Mouse (Mus musculus) T-helper 2 cell (primary cell): ENCODE measurements around the gene Higd1c.
"Not testable (repeated sequence)": the region's sequence is repeated elsewhere in the genome, so short reads cannot be mapped to it uniquely, and the experiment has no call there.

Experiments used
- in situ Hi-C: fragments of 300-600 bp; cut with MboI, MseI; formaldehyde crosslinking; loops from one replicate; pipeline ENCODE4 v1.15.1; 2025; ENCODE audit warnings: high pct_unique_total_duplicates

Higd1c gene

DNA sequence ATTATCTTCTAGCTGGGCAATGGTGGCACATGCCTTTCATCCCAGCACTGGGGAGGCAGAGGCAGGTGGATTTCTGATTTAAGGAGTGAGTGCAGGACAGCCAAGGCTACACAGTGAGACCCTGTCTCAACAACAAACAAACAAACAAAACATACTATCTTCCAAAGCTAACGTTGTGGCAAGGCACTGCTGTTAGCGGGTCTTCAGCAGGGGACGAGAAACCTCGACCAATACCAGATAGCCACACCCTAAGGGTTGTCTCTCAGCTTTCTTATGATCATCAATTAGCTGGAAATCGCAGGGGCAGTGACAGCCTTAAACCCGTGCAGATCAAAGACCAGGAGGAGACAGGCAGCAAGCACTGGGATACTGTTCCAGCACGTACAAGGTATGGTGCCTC is at the start of gene Higd1c:
Gene Higd1c (plus strand): TSS at position 301 of the 400 bp plus-strand sequence.
- in situ Hi-C loops: no loop called here

DNA sequence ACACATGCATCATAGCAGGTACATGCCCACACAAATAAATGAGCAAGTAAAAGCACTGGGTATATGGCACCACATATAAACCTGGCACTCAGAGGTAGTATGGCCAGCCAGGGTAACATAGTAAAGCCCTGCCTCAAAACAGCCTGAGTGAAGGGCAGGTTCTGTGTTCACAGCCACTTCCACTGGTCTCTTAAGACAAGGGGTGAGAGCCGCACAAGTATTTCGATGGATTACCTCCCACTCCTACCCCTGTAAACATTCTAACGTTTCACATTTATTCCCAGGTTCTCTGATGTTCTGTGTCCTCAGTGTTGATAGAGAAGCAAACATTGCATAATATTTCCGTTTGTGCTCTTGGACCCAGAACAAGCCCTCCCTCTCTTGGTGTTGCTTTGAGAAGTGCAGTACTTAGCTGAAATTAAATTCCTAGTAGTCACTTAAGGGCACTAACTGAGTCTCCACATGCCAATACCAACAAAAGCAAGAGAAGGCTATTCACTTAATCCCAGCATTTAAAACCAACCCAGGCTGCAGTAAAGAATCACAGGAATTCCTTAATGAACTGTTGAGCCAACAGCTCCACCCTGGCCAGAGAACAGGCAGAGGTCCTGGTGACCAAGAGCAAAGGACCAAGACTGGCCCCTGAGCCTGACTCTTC is 46.2 kb upstream of the Higd1c start:
- in situ Hi-C loops: not testable (repeated sequence)

DNA sequence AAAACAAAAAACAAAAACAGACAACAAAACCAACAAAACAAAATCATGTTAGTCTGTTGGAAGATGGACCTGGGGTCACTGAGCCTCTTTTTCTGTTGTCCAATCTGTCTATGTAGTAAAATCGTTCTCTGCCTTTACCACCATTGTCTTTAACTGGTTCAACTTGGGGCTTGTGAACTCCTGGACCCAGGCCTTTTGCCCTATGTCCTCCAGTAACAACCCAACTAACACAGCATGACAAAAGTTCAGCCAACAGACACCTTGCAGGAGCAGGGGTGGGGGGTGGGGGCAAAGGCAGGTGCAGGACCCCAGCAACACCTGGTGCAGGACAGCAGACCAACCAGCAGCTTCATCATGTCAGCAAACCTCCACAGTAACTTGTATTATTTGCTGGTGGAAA is 44.5 kb upstream of the Higd1c start:
- in situ Hi-C loops: no loop called here

DNA sequence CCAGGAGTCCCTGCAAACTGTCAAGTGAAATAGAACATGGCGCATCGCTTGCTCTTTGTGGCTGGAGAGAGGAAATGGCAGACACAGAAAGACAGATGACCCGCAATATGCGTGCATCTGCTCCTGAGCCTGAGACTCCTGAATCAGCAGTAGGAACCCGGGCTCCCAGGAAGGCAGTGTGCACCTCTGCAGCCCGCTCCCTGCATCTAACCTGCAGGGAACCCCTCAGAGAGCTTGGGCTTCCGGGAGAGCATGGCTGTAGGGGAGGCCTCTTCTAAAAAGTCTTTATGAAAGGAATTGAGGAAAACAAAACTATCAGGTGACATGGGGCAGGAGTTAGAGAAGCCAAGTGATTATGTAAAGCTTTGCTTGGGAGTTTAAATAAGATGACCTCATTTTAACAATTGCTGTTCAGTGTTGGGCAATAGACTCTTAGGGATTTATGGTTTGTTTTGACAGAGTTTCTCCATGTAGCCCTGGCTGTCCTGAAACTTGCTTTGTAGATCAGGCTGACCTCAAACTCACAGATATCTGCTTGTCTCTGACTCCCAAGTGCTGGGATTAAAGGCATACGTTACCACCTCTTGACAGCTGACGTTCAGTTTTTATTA is 43.9 kb upstream of the Higd1c start:
- in situ Hi-C loops: no loop called here

DNA sequence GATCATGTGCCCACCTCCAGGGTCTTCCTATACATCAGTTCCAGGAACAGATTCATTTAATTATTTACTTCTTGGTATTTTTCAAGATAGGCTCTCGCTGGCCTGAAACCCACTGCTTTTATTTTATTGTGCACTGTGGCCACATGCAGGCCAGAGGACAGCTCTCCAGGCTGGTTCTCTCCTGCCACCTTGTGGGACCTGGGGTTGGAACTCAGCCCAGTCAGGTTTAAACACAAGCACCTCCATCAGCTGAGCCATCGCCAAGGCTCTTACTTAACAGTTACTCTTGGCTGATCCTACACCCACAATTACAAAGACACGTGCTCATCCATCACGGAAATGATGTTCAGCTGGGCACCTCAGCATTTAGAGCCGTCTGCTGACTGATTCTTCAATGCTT is 43.2 kb upstream of the Higd1c start:
- in situ Hi-C loops: no loop called here

DNA sequence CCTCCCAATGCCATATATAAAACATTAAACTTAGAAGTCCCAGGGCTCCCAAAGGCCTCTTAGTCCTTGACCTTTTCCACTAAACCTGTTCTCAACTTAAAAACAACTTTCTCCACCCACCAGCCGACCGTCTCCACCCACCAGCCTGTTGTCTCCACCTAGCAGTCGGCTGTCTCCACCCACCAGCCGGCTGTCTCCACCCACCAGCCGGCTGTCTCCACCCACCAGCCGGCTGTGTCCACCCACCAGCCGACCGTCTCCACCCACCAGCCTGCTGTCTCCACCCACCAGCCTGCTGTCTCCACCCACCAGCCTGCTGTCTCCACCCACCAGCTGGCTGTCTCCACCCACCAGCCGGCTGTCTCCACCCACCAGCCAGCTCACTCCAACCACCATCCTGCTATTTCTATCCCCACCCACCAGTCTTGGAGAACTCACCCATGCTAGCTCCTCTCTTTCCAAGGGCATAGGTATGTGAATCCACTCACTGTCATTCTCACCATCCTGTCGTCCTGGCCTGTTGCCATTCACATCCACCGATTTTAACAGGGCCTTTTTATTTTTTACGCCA is 40.2 kb upstream of the Higd1c start:
- in situ Hi-C loops: no loop called here

DNA sequence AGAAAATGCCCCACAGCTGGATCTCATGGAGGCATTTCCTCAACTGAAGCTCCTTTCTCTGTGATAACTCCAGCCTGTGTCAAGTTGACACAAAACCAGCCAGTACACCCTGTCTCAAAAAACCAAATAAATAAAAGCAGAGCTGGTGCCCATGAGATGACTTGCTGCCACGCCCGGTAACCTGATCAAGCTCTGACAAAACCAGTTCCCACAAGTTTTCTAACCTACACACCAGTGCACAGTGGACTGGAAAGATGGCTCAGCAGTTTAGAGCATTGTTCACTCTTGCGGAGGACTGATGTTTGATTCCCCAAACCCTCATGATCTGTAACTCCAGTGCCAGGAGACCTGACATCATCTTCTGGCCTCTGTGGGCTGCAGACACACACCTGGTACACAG is 39.1 kb upstream of the Higd1c start:
- in situ Hi-C loops: no loop called here

DNA sequence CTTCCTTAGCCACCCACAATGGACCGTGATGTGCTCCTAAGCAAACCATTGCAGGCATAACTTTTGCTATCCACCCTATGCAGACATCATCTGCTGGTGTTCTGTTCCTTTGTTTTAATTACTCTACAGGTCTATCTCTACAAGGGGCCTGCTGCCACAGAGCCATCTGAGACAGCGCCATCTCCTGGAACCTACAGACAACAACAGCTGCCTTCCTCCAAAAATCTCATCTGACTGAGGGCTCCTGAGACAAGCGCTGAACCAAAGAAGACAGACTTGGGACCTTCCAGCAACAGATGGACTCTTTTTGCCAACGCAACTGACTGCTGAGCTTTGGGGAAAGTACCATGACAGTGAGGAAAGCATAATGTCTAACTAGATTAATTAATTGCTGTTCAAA is 36.3 kb upstream of the Higd1c start:
- in situ Hi-C loops: not testable (repeated sequence)

DNA sequence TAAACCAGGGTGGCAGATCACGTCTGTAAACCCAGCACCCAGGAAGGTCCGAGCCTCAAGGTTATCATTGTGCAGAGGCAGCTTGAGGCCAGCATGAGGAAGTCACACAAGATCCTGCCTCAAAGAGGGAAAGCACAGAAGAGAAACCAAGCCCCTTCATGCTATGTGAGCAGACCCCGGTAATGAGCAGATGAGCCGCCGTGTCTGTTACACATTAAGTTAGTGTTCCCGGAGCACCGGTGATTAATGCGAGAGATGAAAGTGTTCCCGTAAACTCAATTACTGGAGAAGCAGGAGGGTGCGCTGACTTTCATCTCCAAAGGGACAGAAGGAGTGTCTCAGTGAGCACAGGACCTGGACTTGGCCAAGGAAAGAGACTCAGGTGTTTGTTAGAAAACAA is 35.0 kb upstream of the Higd1c start:
- in situ Hi-C loops: not testable (repeated sequence)

DNA sequence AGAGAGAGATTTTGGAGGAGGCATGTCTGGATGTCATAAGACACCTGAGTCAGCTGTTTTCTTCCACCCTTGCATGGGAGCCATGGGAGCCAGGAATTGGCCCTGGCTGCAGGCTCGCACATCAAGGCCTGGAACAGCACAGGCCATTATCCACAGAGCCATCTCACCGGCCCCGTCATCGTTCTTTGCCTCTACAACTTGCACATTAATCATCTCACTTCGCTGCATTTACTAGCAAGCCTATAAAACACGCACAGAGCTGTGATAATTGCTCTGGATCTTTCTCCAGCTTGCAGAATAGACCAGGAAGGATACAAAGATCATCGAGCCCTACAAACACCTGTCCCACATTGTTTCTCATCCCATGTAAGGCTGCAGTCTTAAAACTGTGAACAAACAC is 33.6 kb upstream of the Higd1c start:
- in situ Hi-C loops: loop anchor here (5.0 kb wide), 1 partner anchor 47 kb away; no protein-coding TSS in a partner anchor

DNA sequence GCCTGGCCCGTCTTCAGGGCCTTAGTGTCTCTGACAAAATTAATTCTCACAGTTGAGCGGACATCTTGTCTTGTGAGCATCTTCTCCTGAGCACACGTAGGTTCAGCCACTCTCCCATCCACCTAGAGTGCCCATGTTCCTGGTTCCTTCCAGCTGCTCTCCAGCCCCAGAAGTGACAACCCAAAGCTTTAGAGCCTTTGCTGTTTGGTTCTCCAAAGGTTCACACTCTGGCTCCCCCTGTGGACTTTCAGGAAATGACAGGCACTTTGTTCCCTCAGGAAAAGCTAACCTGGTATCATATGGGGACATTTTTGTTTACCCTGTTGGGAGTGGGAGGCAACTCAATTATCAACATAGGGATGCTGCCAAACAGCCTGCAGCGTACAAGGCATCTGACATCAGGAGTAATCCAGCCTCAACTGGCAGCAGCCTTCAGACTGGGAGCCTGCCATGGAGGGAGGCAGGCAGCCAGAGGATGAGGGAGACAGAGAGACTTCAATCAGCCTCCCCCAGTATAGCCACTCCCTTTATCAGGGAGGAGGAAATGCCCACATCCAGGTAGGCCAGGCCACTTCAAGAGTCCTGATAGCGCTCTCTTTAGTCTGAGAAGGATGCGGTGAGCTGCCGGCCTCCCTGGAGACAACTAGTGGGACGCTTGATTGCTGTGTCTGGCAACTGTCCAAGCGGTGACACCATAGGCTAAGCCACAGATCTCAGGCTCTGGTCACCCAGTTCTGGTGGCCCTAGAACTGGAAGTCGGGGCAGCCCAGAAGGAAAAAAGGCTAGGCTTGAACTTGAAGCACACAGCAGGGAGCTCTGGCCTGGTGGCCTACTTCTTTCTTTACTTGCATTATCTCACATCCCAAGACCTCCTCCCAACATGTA is 32.0 kb upstream of the Higd1c start:
- in situ Hi-C loops: loop anchor here (5.0 kb wide), 1 partner anchor 45 kb away; no protein-coding TSS in a partner anchor

DNA sequence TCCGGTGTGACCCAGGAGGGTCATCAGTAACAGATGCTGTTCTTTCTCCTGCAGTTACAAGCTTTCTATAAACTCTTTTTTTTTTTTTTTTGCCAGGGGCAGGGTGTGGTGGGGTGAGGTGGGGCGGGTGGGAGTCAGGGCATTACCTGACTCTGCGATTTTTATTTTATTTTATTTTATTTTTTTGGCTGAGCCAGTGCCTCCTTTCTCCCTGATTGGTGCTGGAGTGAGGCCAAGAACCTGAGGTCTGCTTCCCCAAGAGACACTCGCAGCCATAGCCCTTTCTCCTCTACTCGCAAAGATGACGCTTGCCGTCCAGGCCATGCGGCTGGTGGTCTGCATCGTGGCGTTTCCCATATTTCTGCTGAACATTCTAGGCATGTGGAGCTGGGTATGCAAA is 29.7 kb upstream of the Higd1c start, which contains the start of gene Mettl7a3:
Gene Mettl7a3 (plus strand): TSS at position 301 of the 400 bp plus-strand sequence.
- in situ Hi-C loops: loop anchor here (5.0 kb wide), 1 partner anchor 43 kb away; no protein-coding TSS in a partner anchor

DNA sequence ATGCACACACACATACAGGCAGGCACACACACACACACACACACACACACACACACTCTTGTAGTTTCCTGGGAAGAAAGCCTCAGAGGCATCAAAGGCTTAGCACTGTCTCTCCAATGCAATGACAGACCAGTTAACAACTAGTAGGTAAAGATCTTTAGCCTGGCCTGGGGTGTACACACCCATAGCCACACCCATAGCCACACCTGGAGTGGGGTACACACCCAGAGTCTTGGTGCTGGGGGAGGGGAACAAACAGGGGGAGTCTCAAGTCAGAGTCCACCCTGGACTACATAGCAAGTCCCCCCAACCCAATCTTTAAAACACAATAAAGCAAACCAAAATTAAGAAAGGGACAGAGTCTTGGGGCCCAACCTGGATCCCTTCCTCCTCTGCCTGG is 27.0 kb upstream of the Higd1c start:
- in situ Hi-C loops: not testable (repeated sequence)

DNA sequence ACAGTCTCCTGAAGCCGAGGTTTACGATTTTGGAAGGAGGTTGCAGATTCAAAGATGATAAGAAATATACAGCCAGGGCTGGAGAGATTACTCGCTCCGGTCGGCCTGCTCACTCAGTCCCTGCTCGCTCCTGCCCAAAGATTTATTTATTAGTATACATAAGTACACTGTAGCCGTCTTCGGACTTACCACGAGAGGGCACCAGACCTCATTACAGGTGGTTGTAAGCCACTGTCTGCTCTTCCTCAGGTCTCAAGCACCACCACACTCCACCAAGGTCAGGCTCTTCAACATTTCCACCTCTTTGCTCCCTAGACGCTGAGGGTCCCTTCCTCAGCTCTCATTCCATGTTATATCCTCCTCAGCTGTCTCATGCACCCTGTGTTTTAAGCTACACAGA is 26.5 kb upstream of the Higd1c start:
- in situ Hi-C loops: not testable (repeated sequence)

DNA sequence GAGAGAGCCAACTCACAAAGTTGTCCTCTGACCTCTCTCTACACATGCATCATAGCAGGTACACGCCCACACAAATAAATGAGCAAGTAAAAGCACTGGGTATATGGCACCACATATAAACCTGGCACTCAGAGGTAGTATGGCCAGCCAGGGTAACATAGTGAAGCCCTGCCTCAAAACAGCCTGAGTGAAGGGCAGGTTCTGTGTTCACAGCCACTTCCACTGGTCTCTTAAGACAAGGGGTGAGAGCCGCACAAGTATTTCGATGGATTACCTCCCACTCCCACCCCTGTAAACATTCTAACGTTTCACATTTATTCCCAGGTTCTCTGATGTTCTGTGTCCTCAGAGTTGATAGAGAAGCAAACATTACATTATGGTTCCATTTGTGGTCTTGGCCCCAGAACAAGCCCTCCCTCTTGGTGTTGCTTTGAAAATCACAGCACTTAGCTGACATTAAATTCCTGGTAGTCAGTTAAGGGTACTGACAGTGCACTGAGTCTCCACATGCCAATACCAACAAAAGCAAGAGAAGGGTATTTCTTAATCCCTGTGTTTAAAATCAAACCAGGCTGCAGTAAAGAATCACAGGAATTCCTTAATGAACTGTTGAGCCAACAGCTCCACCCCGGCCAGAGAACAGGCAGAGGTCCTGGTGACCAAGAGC is 22.9 kb upstream of the Higd1c start:
- in situ Hi-C loops: not testable (repeated sequence)

DNA sequence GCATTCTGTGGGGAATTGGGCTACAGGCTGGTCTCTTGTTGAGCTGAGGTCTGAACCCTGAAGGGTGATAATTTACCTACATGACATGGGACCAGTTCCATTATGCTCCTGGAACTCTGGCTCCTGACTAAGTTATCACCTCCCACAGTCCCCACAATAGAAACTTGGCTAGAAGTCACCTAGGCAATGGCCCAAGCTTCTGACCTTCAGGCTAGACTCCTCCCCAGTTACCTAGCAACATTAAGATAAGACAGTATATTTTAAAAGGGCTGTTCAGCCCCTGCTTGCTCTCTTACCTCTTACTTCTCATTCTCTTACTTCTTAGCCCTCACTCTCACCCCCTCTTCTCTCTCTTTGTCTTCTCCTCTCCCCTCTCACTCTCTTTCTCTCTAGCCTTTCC is 18.9 kb upstream of the Higd1c start:
- in situ Hi-C loops: no loop called here

DNA sequence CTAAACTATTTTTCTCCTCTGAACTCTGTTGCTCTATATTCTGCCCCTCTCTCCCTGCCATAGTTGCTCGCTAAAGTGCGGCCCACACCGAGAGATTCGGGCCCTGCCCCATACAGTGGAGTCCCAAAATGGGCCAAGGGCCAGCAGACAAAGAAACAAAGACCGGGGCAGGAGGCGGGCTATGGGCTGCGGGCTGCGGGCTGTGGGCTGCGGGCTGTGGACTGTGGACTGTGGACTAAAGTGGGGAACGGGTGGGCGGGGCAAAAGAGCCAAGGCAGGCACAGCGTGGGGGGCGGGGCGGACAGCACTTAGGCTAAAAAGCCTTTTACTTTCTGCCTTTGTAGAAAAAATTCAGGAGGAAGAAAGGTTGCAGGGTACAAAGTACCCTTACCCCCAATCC is 17.6 kb upstream of the Higd1c start:
- in situ Hi-C loops: no loop called here

DNA sequence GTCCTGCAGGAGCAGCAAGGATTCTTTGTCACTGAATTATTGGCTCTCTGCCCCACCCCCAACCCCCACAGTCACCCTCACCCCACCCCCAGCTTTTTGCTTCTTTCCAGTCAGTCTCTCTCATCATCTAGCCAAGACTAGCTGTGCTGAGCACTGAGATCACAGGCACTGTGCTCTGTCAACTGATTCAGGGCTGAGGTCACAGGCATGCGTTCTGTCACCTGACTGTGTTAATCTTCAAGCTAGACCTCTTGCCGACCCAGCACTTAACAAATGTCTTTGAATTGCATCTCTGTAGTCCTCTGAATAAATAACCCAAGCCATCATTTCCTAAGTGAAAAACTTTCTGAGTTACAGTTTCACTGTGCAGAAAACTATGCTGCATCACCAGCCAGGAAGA is 14.8 kb upstream of the Higd1c start:
- in situ Hi-C loops: no loop called here

DNA sequence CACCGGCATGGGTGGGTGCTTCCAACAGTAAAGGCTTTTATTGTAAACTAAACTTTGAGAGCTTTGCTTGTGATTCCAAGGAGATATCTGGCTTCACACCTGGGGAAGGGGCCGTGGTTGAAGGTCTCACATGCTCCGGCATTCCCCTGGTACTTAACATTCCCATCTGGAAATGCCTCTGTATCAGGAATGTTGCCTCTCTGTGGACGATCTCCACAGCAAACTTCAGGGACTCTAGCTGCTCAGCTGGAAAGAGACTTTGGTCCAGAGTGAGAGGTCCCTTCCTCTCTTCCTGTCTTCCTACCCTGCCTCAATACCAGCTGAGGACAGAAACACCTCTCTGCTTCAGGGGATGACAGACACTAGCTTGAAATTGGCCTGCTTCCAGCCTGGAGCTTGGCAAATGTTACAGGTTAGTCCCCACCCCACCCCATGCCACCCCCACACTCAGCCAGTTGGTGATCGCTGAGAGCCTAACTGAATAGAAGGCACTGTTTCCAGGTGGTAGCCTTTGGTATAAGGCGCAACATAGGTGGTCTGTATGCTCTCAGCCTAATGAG is 12.8 kb upstream of the Higd1c start:
- in situ Hi-C loops: no loop called here

DNA sequence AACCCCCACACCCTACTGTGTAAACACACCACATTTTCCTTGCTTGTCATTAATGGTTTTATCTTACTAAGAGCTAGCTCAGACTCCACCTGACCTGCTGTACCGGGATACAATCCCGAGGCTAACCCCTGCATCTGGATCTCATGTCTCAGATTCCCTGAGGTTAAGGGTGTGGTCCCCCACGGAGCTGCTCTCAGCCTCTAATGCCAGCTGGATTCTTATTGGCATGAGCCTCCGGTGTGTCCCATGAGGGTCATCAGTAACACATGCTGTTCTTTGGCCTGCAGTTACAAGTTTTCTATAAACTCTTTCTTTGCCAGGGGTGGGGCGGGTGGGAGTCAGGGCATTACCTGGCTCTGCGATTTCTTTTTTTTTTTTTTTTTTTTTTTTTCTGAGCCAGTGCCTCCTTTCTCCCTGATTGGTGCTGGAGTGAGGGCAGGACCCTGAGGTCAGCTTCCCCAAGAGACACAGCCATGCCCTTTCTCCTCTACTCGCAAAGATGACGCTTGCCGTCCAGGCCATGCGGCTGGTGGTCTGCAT is 11.6 kb upstream of the Higd1c start, which contains the start of the genes Methig1 and Mettl7a2:
Gene Methig1 (plus strand): TSS at position 439 of the 540 bp plus-strand sequence.
Gene Mettl7a2 (plus strand): TSS at position 490 of the 540 bp plus-strand sequence.
- in situ Hi-C loops: no loop called here

DNA sequence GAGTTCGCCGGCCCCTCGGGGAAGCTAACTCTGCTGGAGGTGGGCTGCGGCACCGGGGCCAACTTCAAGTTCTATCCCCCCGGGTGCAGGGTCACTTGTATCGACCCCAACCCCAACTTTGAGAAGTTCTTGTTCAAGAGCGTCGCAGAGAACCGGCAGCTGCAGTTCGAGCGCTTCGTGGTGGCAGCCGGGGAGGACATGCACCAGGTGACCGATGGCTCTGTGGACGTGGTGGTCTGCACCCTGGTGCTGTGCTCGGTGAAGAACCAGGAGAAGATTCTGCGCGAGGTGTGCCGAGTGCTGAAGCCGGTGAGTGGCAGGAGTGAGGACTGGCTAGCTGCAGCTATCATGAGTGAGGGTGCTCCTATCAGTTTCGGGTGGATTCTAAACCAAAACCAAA is 10.9 kb upstream of the Higd1c start:
- in situ Hi-C loops: not testable (repeated sequence)
